Mouse (Mus musculus): Measurements from ENCODE around the gene Ptprn2. TPM values are rescaled to one million over a fixed set of nuclear protein-coding genes. Genes with fewer than 3 reads are reported as not detected.

The Ptprn2 gene
- polyA plus RNA-seq, 1 experiment, result not detected

DNA sequence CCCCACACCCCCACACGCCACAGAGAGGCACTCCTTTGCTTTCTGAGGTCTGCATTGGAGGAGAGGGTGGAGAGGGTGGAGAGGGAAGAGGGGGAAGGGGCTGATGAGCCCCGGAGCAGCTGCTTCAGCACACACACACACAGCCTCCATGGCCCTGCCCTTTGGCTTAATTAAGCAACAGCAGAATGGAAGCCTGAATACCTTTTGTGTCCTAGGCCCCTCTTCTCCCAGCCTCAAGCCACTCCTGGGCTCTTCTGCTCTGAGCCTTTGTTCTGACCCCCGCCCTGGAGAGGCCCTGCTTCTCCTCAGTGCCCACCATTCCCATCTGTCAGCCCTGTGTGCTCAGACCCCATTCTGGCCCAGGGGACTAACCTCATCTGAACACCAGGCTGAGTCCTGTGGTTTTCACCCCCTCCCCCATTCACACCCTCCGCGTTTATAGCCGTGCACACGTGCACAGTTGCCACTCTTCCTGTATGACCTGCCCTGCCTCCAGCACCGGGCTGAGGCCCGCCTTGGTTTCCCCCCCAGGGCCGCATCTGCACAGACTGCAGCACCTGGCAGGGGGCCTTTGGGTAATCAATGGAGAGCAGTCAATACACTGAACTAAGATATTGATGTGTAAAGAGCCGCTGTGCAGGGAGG lies 687.5 kb downstream of the Ptprn2 start:
- no peaks in the 10 kb centered on the region for H3K4me1 ChIP-seq (ENCODE audit: control insufficient read depth, insufficient read depth, low read length)
- TF ChIP-seq POLR2A (IDR thresholded peaks at IDR 0.05; ENCODE audit: borderline replicate concordance, low read depth, low read length) (no peak), CTCF (IDR thresholded peaks at IDR 0.05; ENCODE audit: low read depth, low read length) (no peak)
- H3K4me3 ChIP-seq (ENCODE audit: insufficient read depth, low read length), result no peak overlapping the region
- no peak overlapping the region for H3K27ac ChIP-seq (ENCODE audit: insufficient read depth, low read depth, low read length)

GRCm38 (mm10) chr12:117174189-117174588 lies 688.7 kb downstream of the Ptprn2 start:
- no peak overlapping the region for H3K27ac ChIP-seq (ENCODE audit: insufficient read depth, low read depth, low read length)
- H3K4me3 ChIP-seq (ENCODE audit: insufficient read depth, low read length), result no peak overlapping the region
- TF ChIP-seq CTCF (IDR thresholded peaks at IDR 0.05; ENCODE audit: low read depth, low read length) (no peak), POLR2A (IDR thresholded peaks at IDR 0.05; ENCODE audit: borderline replicate concordance, low read depth, low read length) (no peak)
- H3K4me1 ChIP-seq (ENCODE audit: control insufficient read depth, insufficient read depth, low read length), result no peaks in the 10 kb centered on the region

DNA sequence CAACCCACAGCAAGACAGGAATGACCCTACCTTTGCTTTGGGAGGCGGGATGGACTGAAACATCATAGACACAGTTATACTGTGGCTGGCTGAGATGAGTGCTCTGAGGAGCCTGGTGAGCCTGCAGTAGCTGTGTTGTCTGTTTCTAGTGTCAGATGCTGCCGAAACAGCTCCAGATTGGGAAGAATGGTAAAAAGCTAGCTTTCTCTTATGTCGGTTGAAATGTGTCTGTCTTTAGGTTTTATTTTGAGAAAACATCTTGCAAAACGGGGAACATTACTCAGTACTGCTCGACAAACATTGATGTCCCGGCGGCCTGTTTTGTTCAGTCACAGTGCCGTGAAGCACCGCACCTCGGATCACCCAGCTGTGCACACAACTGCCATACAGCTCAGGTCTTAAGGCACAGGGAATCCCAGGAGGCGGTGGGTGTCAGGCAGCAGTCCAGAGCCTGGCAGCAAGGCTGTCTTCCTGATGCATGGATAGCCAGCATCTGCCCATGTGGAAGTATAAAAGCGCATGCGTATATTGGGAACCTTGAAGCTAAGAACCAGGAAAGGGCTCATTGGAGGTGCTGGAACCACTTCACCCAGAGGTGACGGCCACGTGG lies 689.7 kb downstream of the Ptprn2 start:
- TF ChIP-seq POLR2A (IDR thresholded peaks at IDR 0.05; ENCODE audit: borderline replicate concordance, low read depth, low read length) (no peak), CTCF (IDR thresholded peaks at IDR 0.05; ENCODE audit: low read depth, low read length) (no peak)
- no peaks in the 10 kb centered on the region for H3K4me1 ChIP-seq (ENCODE audit: control insufficient read depth, insufficient read depth, low read length)
- no peak overlapping the region for H3K27ac ChIP-seq (ENCODE audit: insufficient read depth, low read depth, low read length)
- no peak overlapping the region for H3K4me3 ChIP-seq (ENCODE audit: insufficient read depth, low read length)

DNA sequence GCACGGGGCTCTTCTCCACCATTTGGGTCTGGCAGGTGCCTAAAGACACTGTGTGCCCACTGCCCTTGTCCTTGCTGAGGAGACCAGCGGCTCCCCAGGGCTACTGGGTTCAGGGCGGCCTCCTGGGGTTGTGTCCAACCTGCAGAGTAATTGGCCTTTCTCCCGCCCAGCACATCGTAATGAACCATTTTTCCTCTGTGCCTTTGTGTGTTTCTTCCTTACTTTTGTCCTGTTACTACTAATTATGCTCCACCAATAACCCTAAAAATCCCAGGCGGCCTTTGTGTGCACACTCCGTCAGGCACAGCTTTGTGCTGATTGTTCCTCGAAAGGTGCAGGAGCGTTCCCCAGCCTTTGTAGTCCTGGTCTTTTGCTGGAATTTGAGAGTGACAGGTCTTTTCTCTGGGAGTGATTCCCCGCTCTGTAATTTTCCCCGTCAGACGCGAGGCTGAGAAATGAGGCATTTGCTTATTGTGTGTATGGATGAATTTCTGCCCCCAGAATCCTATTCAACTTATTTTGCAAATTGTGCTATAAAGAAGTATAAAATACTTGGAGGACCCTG lies 690.8 kb downstream of the Ptprn2 start:
- Histone ChIP-seq H3K27ac (ENCODE audit: insufficient read depth, low read depth, low read length) (no peak overlapping the region), H3K4me3 (ENCODE audit: insufficient read depth, low read length) (no peak overlapping the region), H3K4me1 (ENCODE audit: control insufficient read depth, insufficient read depth, low read length) (no peaks in the 10 kb centered on the region)
- TF ChIP-seq POLR2A (IDR thresholded peaks at IDR 0.05; ENCODE audit: borderline replicate concordance, low read depth, low read length), result no peak
- TF ChIP-seq CTCF (IDR thresholded peaks at IDR 0.05; ENCODE audit: low read depth, low read length), result no peak

DNA sequence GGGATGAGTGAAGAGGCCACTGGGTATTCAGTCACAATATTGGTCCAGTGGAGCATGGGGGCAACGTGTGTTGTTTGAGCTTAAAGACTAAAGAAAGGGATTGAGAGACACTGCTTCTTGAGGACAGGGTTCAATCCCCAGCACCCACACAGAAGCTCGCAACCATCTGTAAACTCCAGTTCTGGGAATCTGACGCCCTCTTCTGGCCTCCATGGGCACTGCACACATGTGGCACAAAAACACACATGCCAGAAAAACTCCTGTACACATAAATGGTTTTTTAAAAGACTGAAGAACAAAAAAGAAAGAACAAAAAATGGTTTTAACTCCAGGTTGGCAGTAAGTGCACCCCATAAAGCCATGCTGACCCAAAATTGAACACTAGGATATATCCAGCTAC lies 701.6 kb downstream of the Ptprn2 start:
- no peaks in the 10 kb centered on the region for H3K4me1 ChIP-seq (ENCODE audit: control insufficient read depth, insufficient read depth, low read length)
- no peak overlapping the region for H3K4me3 ChIP-seq (ENCODE audit: insufficient read depth, low read length)
- TF ChIP-seq POLR2A (IDR thresholded peaks at IDR 0.05; ENCODE audit: borderline replicate concordance, low read depth, low read length), result no peak
- no peak for TF ChIP-seq CTCF (IDR thresholded peaks at IDR 0.05; ENCODE audit: low read depth, low read length)
- H3K27ac ChIP-seq (ENCODE audit: insufficient read depth, low read depth, low read length), result no peak overlapping the region

GRCm38 (mm10) chr12:117192001-117192400 lies 706.5 kb downstream of the Ptprn2 start:
- no peak for TF ChIP-seq CTCF (IDR thresholded peaks at IDR 0.05; ENCODE audit: low read depth, low read length)
- TF ChIP-seq POLR2A (IDR thresholded peaks at IDR 0.05; ENCODE audit: borderline replicate concordance, low read depth, low read length), result no peak
- Histone ChIP-seq H3K27ac (ENCODE audit: insufficient read depth, low read depth, low read length) (no peak overlapping the region), H3K4me1 (ENCODE audit: control insufficient read depth, insufficient read depth, low read length) (no peaks in the 10 kb centered on the region), H3K4me3 (ENCODE audit: insufficient read depth, low read length) (no peak overlapping the region)

GRCm38 (mm10) chr12:117196721-117197425 lies 711.4 kb downstream of the Ptprn2 start:
- H3K27ac ChIP-seq (ENCODE audit: insufficient read depth, low read depth, low read length), result no peak overlapping the region
- no peak overlapping the region for H3K4me3 ChIP-seq (ENCODE audit: insufficient read depth, low read length)
- no peaks in the 10 kb centered on the region for H3K4me1 ChIP-seq (ENCODE audit: control insufficient read depth, insufficient read depth, low read length)
- no peak for TF ChIP-seq POLR2A (IDR thresholded peaks at IDR 0.05; ENCODE audit: borderline replicate concordance, low read depth, low read length)
- no peak for TF ChIP-seq CTCF (IDR thresholded peaks at IDR 0.05; ENCODE audit: low read depth, low read length)

DNA sequence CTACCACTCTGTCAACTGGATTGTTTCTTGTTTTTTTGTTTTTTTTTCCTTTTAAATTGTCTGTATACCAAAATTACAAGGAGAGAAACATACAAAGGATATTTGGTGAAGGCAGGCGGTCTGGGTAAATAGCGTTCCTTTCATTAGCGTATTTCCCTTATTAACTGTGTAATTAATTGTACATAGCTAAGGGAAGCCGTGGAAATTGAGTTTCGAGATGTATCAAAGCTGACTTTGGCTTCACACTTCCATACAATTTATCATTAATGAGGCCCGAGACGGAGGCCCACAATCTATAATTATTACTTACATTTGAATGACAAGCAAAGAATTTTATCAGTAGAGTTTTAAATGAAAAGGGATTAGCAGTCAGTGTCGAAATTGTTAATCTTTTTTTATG lies 712.6 kb downstream of the Ptprn2 start:
- Histone ChIP-seq H3K4me1 (ENCODE audit: control insufficient read depth, insufficient read depth, low read length) (no peaks in the 10 kb centered on the region), H3K4me3 (ENCODE audit: insufficient read depth, low read length) (no peak overlapping the region), H3K27ac (ENCODE audit: insufficient read depth, low read depth, low read length) (no peak overlapping the region)
- no peak for TF ChIP-seq CTCF (IDR thresholded peaks at IDR 0.05; ENCODE audit: low read depth, low read length)
- no peak for TF ChIP-seq POLR2A (IDR thresholded peaks at IDR 0.05; ENCODE audit: borderline replicate concordance, low read depth, low read length)

DNA sequence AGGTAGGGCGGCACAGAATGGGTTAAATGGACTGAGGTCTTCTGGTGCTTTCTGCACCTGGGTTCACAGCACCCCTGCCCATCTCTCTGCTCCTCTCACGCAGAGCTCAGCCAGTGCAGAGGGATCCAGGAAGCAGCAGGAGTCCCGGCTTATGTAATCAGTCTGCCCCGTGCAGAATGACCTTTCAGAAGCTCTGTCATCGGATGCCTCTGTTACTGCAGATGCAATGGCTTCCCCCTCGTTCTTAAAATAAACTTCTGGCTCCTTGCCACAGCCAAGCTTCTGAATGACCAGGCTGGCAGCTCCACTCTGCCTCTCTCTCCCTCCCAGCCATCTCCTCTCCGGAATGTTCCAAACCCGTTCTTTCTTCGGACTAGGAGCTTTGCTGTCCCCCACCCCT lies 714.6 kb downstream of the Ptprn2 start:
- H3K27ac ChIP-seq (ENCODE audit: insufficient read depth, low read depth, low read length), result no peak overlapping the region
- no peaks in the 10 kb centered on the region for H3K4me1 ChIP-seq (ENCODE audit: control insufficient read depth, insufficient read depth, low read length)
- TF ChIP-seq POLR2A (IDR thresholded peaks at IDR 0.05; ENCODE audit: borderline replicate concordance, low read depth, low read length) (no peak), CTCF (IDR thresholded peaks at IDR 0.05; ENCODE audit: low read depth, low read length) (no peak)
- H3K4me3 ChIP-seq (ENCODE audit: insufficient read depth, low read length), result no peak overlapping the region

GRCm38 (mm10) chr12:117200590-117200989 lies 715.1 kb downstream of the Ptprn2 start:
- TF ChIP-seq POLR2A (IDR thresholded peaks at IDR 0.05; ENCODE audit: borderline replicate concordance, low read depth, low read length) (no peak), CTCF (IDR thresholded peaks at IDR 0.05; ENCODE audit: low read depth, low read length) (no peak)
- no peak overlapping the region for H3K4me3 ChIP-seq (ENCODE audit: insufficient read depth, low read length)
- H3K27ac ChIP-seq (ENCODE audit: insufficient read depth, low read depth, low read length), result no peak overlapping the region
- no peaks in the 10 kb centered on the region for H3K4me1 ChIP-seq (ENCODE audit: control insufficient read depth, insufficient read depth, low read length)

Data from bone marrow macrophage, adult 2 months (primary cell).